ENCODE assay signal across 8 mouse cellular contexts in genomic region chr17:35469842-35470751, GRCm38 (mm10). TPM values are rescaled to one million over a fixed set of nuclear protein-coding genes. Genes with fewer than 3 reads are reported as not detected.
DNase-seq lines count a peak whose midpoint lies in the region; ATAC-seq and TF ChIP-seq lines count a peak whose summit lies in the region.

H2-Q10 (plus strand) TSS chr17:35470089.

- TF ChIP-seq CTCF in lung, embryonic 14.5 days (IDR thresholded peaks at IDR 0.05; ENCODE audit: low read depth): no peak

- peak within 1 kb of the TSS; percentile 16; the same call in 1 of the 2 replicates for H3K9ac ChIP-seq in lung, embryonic 14.5 days
- peak within 1 kb of the TSS; percentile 58 for H3K9ac ChIP-seq in embryonic facial prominence, embryonic 13.5 days
- peak within 1 kb of the TSS; percentile 68 for H3K9ac ChIP-seq in intestine, embryonic 16.5 days (ENCODE audit: low read depth, low read length)
- peak within 1 kb of the TSS; percentile 31; the same call in 1 of the 2 replicates for H3K9ac ChIP-seq in liver, embryonic 16.5 days (ENCODE audit: low read depth, low read length)
- peak within 1 kb of the TSS; percentile 57 for H3K9ac ChIP-seq in stomach, embryonic 16.5 days (ENCODE audit: low read length)

- no peaks in the 10 kb centered on the region for H3K36me3 ChIP-seq in lung, embryonic 14.5 days (ENCODE audit: insufficient read depth)
- no peaks in the 10 kb centered on the region for H3K36me3 ChIP-seq in embryonic facial prominence, embryonic 13.5 days
- H3K36me3 ChIP-seq in intestine, embryonic 16.5 days (ENCODE audit: control insufficient read depth, insufficient read depth, low read length): no peaks in the 10 kb centered on the region
- no peaks in the 10 kb centered on the region for H3K36me3 ChIP-seq in liver, embryonic 16.5 days (ENCODE audit: control insufficient read depth, insufficient read depth)
- H3K36me3 ChIP-seq in stomach, embryonic 16.5 days (ENCODE audit: control insufficient read depth, insufficient read depth, low read length): no peaks in the 10 kb centered on the region

- DNase-seq in lung, embryonic 14.5 days: peak; percentile 11
- DNase-seq in lung, postnatal 4 days: no peak
- DNase-seq in left cerebral cortex, adult 11 months (ENCODE audit: low spot score): no peak
- no peak for DNase-seq in layer of hippocampus, adult 8-10 months (ENCODE audit: low spot score in 2 of 2)

- peaks cover 24% of the 10 kb centered on the region for H3K27me3 ChIP-seq in lung, embryonic 14.5 days (ENCODE audit: insufficient read depth, low read length)
- H3K27me3 ChIP-seq in embryonic facial prominence, embryonic 13.5 days: peaks cover 54% of the 10 kb centered on the region
- peaks cover 12% of the 10 kb centered on the region for H3K27me3 ChIP-seq in intestine, embryonic 16.5 days (replicated peaks; ENCODE audit: control insufficient read depth, insufficient read depth, low read length)
- peaks cover 17% of the 10 kb centered on the region for H3K27me3 ChIP-seq in liver, embryonic 16.5 days (ENCODE audit: control insufficient read depth, insufficient read depth, low read depth, low read length)
- H3K27me3 ChIP-seq in stomach, embryonic 16.5 days (ENCODE audit: control insufficient read depth, insufficient read depth, low read length): peaks cover 20% of the 10 kb centered on the region

- H3K4me1 ChIP-seq in lung, embryonic 14.5 days (ENCODE audit: insufficient read depth): no peaks in the 10 kb centered on the region
- peaks cover 13% of the 10 kb centered on the region for H3K4me1 ChIP-seq in embryonic facial prominence, embryonic 13.5 days
- H3K4me1 ChIP-seq in intestine, embryonic 16.5 days (ENCODE audit: control insufficient read depth, insufficient read depth, low read length): peaks cover 8% of the 10 kb centered on the region
- H3K4me1 ChIP-seq in liver, embryonic 16.5 days (ENCODE audit: control insufficient read depth, low read depth, low read length): no peaks in the 10 kb centered on the region
- peaks cover 6% of the 10 kb centered on the region; the same call in 1 of the 2 replicates for H3K4me1 ChIP-seq in stomach, embryonic 16.5 days (ENCODE audit: control insufficient read depth, insufficient read depth, low read length)

- H3K9me3 ChIP-seq in lung, embryonic 14.5 days (ENCODE audit: low read depth, low read length): no peaks in the 10 kb centered on the region
- no peaks in the 10 kb centered on the region for H3K9me3 ChIP-seq in embryonic facial prominence, embryonic 13.5 days
- no peaks in the 10 kb centered on the region for H3K9me3 ChIP-seq in intestine, embryonic 16.5 days (ENCODE audit: control insufficient read depth, low read length)
- no peaks in the 10 kb centered on the region for H3K9me3 ChIP-seq in liver, embryonic 16.5 days (replicated peaks; ENCODE audit: control insufficient read depth, low read length)
- H3K9me3 ChIP-seq in stomach, embryonic 16.5 days (replicated peaks; ENCODE audit: control insufficient read depth, low read length): no peaks in the 10 kb centered on the region

- H3K4me3 ChIP-seq in lung, embryonic 14.5 days (ENCODE audit: low read depth, low read length): peak within 1 kb of the TSS; percentile 41
- peak within 1 kb of the TSS; percentile 48 for H3K4me3 ChIP-seq in embryonic facial prominence, embryonic 13.5 days
- peak within 1 kb of the TSS; percentile 58 for H3K4me3 ChIP-seq in intestine, embryonic 16.5 days (ENCODE audit: low read length)
- peak within 1 kb of the TSS; percentile 52 for H3K4me3 ChIP-seq in liver, embryonic 16.5 days (ENCODE audit: low read depth, low read length)
- peak within 1 kb of the TSS; percentile 41 for H3K4me3 ChIP-seq in stomach, embryonic 16.5 days (replicated peaks; ENCODE audit: low read length)

- WGBS in lung, embryonic 14.5 days: 1% methylated on average over 80 of the region's 80 CpGs
- under 1% methylated on average over 71 of the region's 80 CpGs for WGBS in embryonic facial prominence, embryonic 13.5 days
- 2% methylated on average over 76 of the region's 80 CpGs for WGBS in intestine, embryonic 16.5 days
- WGBS in liver, embryonic 16.5 days (ENCODE audit: insufficient replicate concordance): 2% methylated on average over 71 of the region's 80 CpGs
- 1% methylated on average over 79 of the region's 80 CpGs for WGBS in stomach, embryonic 16.5 days

- H3K27ac ChIP-seq in lung, embryonic 14.5 days (ENCODE audit: low read depth): no peak within 1 kb of the TSS
- no peak within 1 kb of the TSS for H3K27ac ChIP-seq in embryonic facial prominence, embryonic 13.5 days
- H3K27ac ChIP-seq in intestine, embryonic 16.5 days (ENCODE audit: low read length): no peak within 1 kb of the TSS
- peak within 1 kb of the TSS; percentile 73 for H3K27ac ChIP-seq in liver, embryonic 16.5 days (ENCODE audit: low read length)
- no peak within 1 kb of the TSS for H3K27ac ChIP-seq in stomach, embryonic 16.5 days (ENCODE audit: low read length)

- H3K4me2 ChIP-seq in lung, embryonic 14.5 days: peak within 1 kb of the TSS; percentile 75
- H3K4me2 ChIP-seq in embryonic facial prominence, embryonic 13.5 days: peak within 1 kb of the TSS; percentile 85
- peak within 1 kb of the TSS; percentile 95 for H3K4me2 ChIP-seq in intestine, embryonic 16.5 days (ENCODE audit: low read depth, low read length)
- H3K4me2 ChIP-seq in liver, embryonic 16.5 days (ENCODE audit: low read depth, low read length): peak within 1 kb of the TSS; percentile 36
- H3K4me2 ChIP-seq in stomach, embryonic 16.5 days (ENCODE audit: low read depth, low read length): peak within 1 kb of the TSS; percentile 84

- ATAC-seq in lung, embryonic 14.5 days (ENCODE audit: insufficient read depth): no peak; the same call in 1 of the 2 replicates
- no peak for ATAC-seq in embryonic facial prominence, embryonic 13.5 days (ENCODE audit: insufficient number of reproducible peaks, insufficient read depth, low FRiP score, low TSS enrichment, low read depth)
- peak; percentile 85 for ATAC-seq in intestine, embryonic 16.5 days
- peak; percentile 87 for ATAC-seq in liver, embryonic 16.5 days (ENCODE audit: low read depth)
- ATAC-seq in stomach, embryonic 16.5 days (ENCODE audit: insufficient read depth, low FRiP score): peak; percentile 44; the same call in 1 of the 2 replicates

RNA-seq across cellular contexts. Expression of gene H2-Q10, which starts in this region (rescaled TPM):
- 0.08 and 0.28 TPM in 2 replicates for polyA plus RNA-seq in lung, embryonic 14.5 days (2014; fragmentation: Nextera tagmentation; extraction: Ambion mirVana)
- 0.14 and 5.4 TPM in 2 replicates for polyA plus RNA-seq in embryonic facial prominence, embryonic 13.5 days (2015; fragmentation: Nextera tagmentation; extraction: Ambion mirVana)
- 80.2 and 93.1 TPM in 2 replicates for polyA plus RNA-seq in intestine, embryonic 16.5 days (2015; fragmentation: Nextera tagmentation; extraction: Ambion mirVana)
- polyA plus RNA-seq in liver, embryonic 16.5 days (2015; fragmentation: Nextera tagmentation; extraction: Ambion mirVana): 377 and 430 TPM in 2 replicates
- polyA plus RNA-seq in stomach, embryonic 16.5 days (2015; fragmentation: Nextera tagmentation; extraction: Ambion mirVana): 17.9 and 22.4 TPM in 2 replicates
- total RNA-seq in layer of hippocampus, adult 8-10 months (2022): under 1 TPM in 3 of 4 experiments, not detected in 1; 0.12 to 0.64 (median 0.56) TPM

Comparison
In these comparisons a context has a peak if more than half of its experiments do, and no peak if none do; other contexts are left out.
1. Peak in DNase-seq, H3K4me3 ChIP-seq, H3K9ac ChIP-seq and H3K4me2 ChIP-seq in lung, embryonic 14.5 days; RNA of the gene not detected or under 1 TPM.
2. ATAC-seq: peak in intestine, embryonic 16.5 days (single experiment), liver, embryonic 16.5 days (single experiment) and stomach, embryonic 16.5 days (single experiment); none in lung, embryonic 14.5 days (single experiment) and embryonic facial prominence, embryonic 13.5 days (single experiment).
3. H3K4me2 ChIP-seq: peak in every context shown above with its lines; median percentile 95 in intestine, embryonic 16.5 days; 85 in embryonic facial prominence, embryonic 13.5 days; 84 in stomach, embryonic 16.5 days; 75 in lung, embryonic 14.5 days; 36 in liver, embryonic 16.5 days.
4. H3K9ac ChIP-seq: peak in every context shown above with its lines; median percentile 68 in intestine, embryonic 16.5 days; 58 in embryonic facial prominence, embryonic 13.5 days; 57 in stomach, embryonic 16.5 days; 31 in liver, embryonic 16.5 days; 16 in lung, embryonic 14.5 days.
5. Peak in every context shown above with its lines, with median percentiles within 50 percentile points of each other: H3K4me3 ChIP-seq.